Mouse (Mus musculus) urinary bladder, postnatal 25 days (tissue): ENCODE measurements at regions not wholly inside any gene's neighbourhood (a gene's known extent, or its start where the extent isn't known, plus 50 kb on each side); places are given as distances from the start of the nearest gene placed in this dataset.
"Not testable (repeated sequence)": the region's sequence is repeated elsewhere in the genome, so short reads cannot be mapped to it uniquely, and the experiment has no call there.

Experiments used
- DNase-seq: peaks from one replicate; pipeline ENCODE4 v3.0.0; 2022; ENCODE audit warnings: low spot score

GRCm38 (mm10) chr17:9066633-9067032 is 78.5 kb downstream of the 1700010I14Rik start:
- not testable (repeated sequence) for DNase-seq

- DNase-seq: no peak
Measured at GRCm38 (mm10) chr17:9068859-9069602, 80.9 kb downstream of the 1700010I14Rik start.

GRCm38 (mm10) chr17:9083629-9084028 is 95.5 kb downstream of the 1700010I14Rik start:
- no peak for DNase-seq

GRCm38 (mm10) chr17:9127866-9128265 is 139.7 kb downstream of the 1700010I14Rik start:
- no peak for DNase-seq

GRCm38 (mm10) chr17:9145605-9146223 is 157.6 kb downstream of the 1700010I14Rik start:
- no peak for DNase-seq

GRCm38 (mm10) chr17:9150654-9151053 is 162.5 kb downstream of the 1700010I14Rik start:
- no peak for DNase-seq

GRCm38 (mm10) chr17:9162148-9162547 is 174.0 kb downstream of the 1700010I14Rik start:
- DNase-seq: no peak

- DNase-seq: no peak
Measured at GRCm38 (mm10) chr17:9162676-9163075, 174.5 kb downstream of the 1700010I14Rik start.

GRCm38 (mm10) chr17:9163285-9163684 is 175.2 kb downstream of the 1700010I14Rik start:
- no peak for DNase-seq

- DNase-seq: no peak
Measured at GRCm38 (mm10) chr17:9164501-9164900, 176.4 kb downstream of the 1700010I14Rik start.

- no peak for DNase-seq
Measured at GRCm38 (mm10) chr17:9167161-9167560, 179.0 kb downstream of the 1700010I14Rik start.

- no peak for DNase-seq
Measured at GRCm38 (mm10) chr17:9167571-9168201, 179.6 kb downstream of the 1700010I14Rik start.

- peak; percentile 61 for DNase-seq
Measured at GRCm38 (mm10) chr17:9168411-9168810, 180.3 kb downstream of the 1700010I14Rik start.

GRCm38 (mm10) chr17:9169371-9169770 is 181.2 kb downstream of the 1700010I14Rik start:
- peak; percentile 42 for DNase-seq

- DNase-seq: no peak
Measured at GRCm38 (mm10) chr17:9197160-9197559, 209.0 kb downstream of the 1700010I14Rik start.

GRCm38 (mm10) chr17:9200386-9200785 is 212.3 kb downstream of the 1700010I14Rik start:
- no peak for DNase-seq

GRCm38 (mm10) chr17:9202496-9202895 is 214.4 kb downstream of the 1700010I14Rik start:
- DNase-seq: no peak

- DNase-seq: no peak
Measured at GRCm38 (mm10) chr17:9210626-9211025, 211.2 kb upstream of the Gm17728 start.

- DNase-seq: no peak
Measured at GRCm38 (mm10) chr17:9223097-9223496, 198.8 kb upstream of the Gm17728 start.

- DNase-seq: no peak
Measured at GRCm38 (mm10) chr17:9227872-9228575, 193.8 kb upstream of the Gm17728 start.

- no peak for DNase-seq
Measured at GRCm38 (mm10) chr17:9235141-9235571, 186.7 kb upstream of the Gm17728 start.

GRCm38 (mm10) chr17:9258646-9259170 is 163.2 kb upstream of the Gm17728 start:
- no peak for DNase-seq
